Mouse (Mus musculus): ENCODE results near the gene Fxyd6. TPM values are rescaled to one million over a fixed set of nuclear protein-coding genes. Genes with fewer than 3 reads are reported as not detected.

Fxyd6 gene
- polyA plus RNA-seq (2012; rRNA removed; ENCODE audit: low replicate concordance) = 39.3 and 63.7 TPM in 2 replicates

GRCm38 (mm10) chr9:45370117-45370561 is at the start of gene Fxyd6:
TSS of gene Fxyd6 (plus strand) at chr9:45370185.

GRCm38 (mm10) chr9:45399434-45399833 is 29.4 kb downstream of the Fxyd6 start, which contains the start of gene Fxyd2:
TSS of gene Fxyd2 (plus strand) at chr9:45399669.

GRCm38 (mm10) chr9:45426456-45426855 is 56.5 kb downstream of the Fxyd6 start, which contains the start of gene Dscaml1:
TSS of gene Dscaml1 (plus strand) at chr9:45426628.

Other genes with a start within 250 kb of the Fxyd6 start
- gene Scn4b, start 231.8 kb upstream of the Fxyd6 start, polyA plus RNA-seq (2012; rRNA removed; ENCODE audit: low replicate concordance) = 1.8 and 25.0 TPM in 2 replicates
- 1.2 and 3.5 TPM in 2 replicates for gene BC049352, start 188.2 kb upstream of the Fxyd6 start, polyA plus RNA-seq (2012; rRNA removed; ENCODE audit: low replicate concordance)
- gene Tmprss4, start 166.1 kb upstream of the Fxyd6 start, polyA plus RNA-seq (2012; rRNA removed; ENCODE audit: low replicate concordance) = 2.1 and 3.6 TPM in 2 replicates
- 21.6 and 25.1 TPM in 2 replicates for gene Il10ra, start 101.0 kb upstream of the Fxyd6 start, polyA plus RNA-seq (2012; rRNA removed; ENCODE audit: low replicate concordance)
- 9.7 and 11.5 TPM in 2 replicates for gene Tmprss13, start 51.1 kb upstream of the Fxyd6 start, polyA plus RNA-seq (2012; rRNA removed; ENCODE audit: low replicate concordance)
- 148 and 187 TPM in 2 replicates for gene Fxyd2, start 29.5 kb downstream of the Fxyd6 start, polyA plus RNA-seq (2012; rRNA removed; ENCODE audit: low replicate concordance)
- gene Dscaml1, start 56.4 kb downstream of the Fxyd6 start, polyA plus RNA-seq (2012; rRNA removed; ENCODE audit: low replicate concordance) = 2.9 and 8.4 TPM in 2 replicates